In genomic region chr19:45032570-45033332, GRCm38 (mm10) we compare ENCODE assay signal across 8 mouse cellular contexts. TPM values are rescaled to one million over a fixed set of nuclear protein-coding genes. Genes with fewer than 3 reads are reported as not detected.
DNase-seq lines count a peak whose midpoint lies in the region; ATAC-seq lines count a peak whose summit lies in the region.

No protein-coding gene starts in this region.

- no peaks in the 10 kb centered on the region for H3K9me3 ChIP-seq in heart, embryonic 12.5 days (replicated peaks)
- H3K9me3 ChIP-seq in heart, embryonic 15.5 days (replicated peaks): no peaks in the 10 kb centered on the region

- H3K4me1 ChIP-seq in heart, embryonic 12.5 days (replicated peaks): peaks cover 41% of the 10 kb centered on the region
- peaks cover 32% of the 10 kb centered on the region for H3K4me1 ChIP-seq in heart, embryonic 15.5 days (replicated peaks)

- H3K4me2 ChIP-seq in heart, embryonic 12.5 days: no peak overlapping the region
- 0 out of 2 replicates have a peak overlapping the region, but pooled peaks have one; percentile 15 for H3K4me2 ChIP-seq in heart, embryonic 15.5 days

- DNase-seq in heart, postnatal 14 days: no peak
- DNase-seq in retina, embryonic 14.5 days (ENCODE audit: low spot score): peak; percentile 48
- DNase-seq in retina, postnatal 1 day: no peak
- no peak for DNase-seq in spleen, adult 12 weeks (ENCODE audit: low spot score)
- DNase-seq in layer of hippocampus, adult 18-20 months (ENCODE audit: low spot score in 2 of 2): no peak
- no peak for DNase-seq in layer of hippocampus, postnatal 25 days (ENCODE audit: extremely low spot score in 1 of 2, low spot score in 1 of 2)

- peak overlapping the region; percentile 17; the same call in 1 of the 2 replicates for H3K9ac ChIP-seq in heart, embryonic 12.5 days
- 0 out of 2 replicates have a peak overlapping the region, but pooled peaks have one; percentile 28 for H3K9ac ChIP-seq in heart, embryonic 15.5 days

- H3K36me3 ChIP-seq in heart, embryonic 12.5 days: peaks cover 10% of the 10 kb centered on the region
- H3K36me3 ChIP-seq in heart, embryonic 15.5 days: peaks cover 7% of the 10 kb centered on the region

- intact Hi-C loops in heart, postnatal 14 days (cut with DNase I): no loop called here

- ATAC-seq in heart, embryonic 12.5 days (ENCODE audit: insufficient number of reproducible peaks, low FRiP score): no peak
- ATAC-seq in heart, embryonic 15.5 days (replicated peaks; ENCODE audit: insufficient number of reproducible peaks, insufficient read depth, low FRiP score, low read depth): no peak

- H3K27me3 ChIP-seq in heart, embryonic 12.5 days (replicated peaks): peaks cover 28% of the 10 kb centered on the region
- peaks cover 17% of the 10 kb centered on the region for H3K27me3 ChIP-seq in heart, embryonic 15.5 days

- H3K27ac ChIP-seq in heart, embryonic 12.5 days (ENCODE audit: poor library complexity, severe bottlenecking): no peak overlapping the region
- peak overlapping the region; percentile 54 for H3K27ac ChIP-seq in heart, embryonic 15.5 days

- WGBS in heart, embryonic 12.5 days: 47% methylated on average over 17 of the region's 17 CpGs
- 47% methylated on average over 17 of the region's 17 CpGs for WGBS in heart, embryonic 15.5 days

- H3K4me3 ChIP-seq in heart, embryonic 12.5 days: no peak overlapping the region
- H3K4me3 ChIP-seq in heart, embryonic 15.5 days: no peak overlapping the region

RNA-seq across cellular contexts. Expression of gene Pdzd7, which starts 12.8 kb away (rescaled TPM):
- 0.09 and 0.18 TPM in 2 replicates for polyA plus RNA-seq in heart, embryonic 12.5 days (2016; fragmentation: Nextera tagmentation; extraction: Ambion mirVana)
- total RNA-seq in heart, postnatal 14 days (2021): under 1 TPM in 1 of 2 experiments, not detected in 1; 0.19 TPM
- 0.11 and 0.16 TPM in 2 replicates for polyA plus RNA-seq in heart, embryonic 15.5 days (2015; fragmentation: Nextera tagmentation; extraction: Ambion mirVana)
- 1 to 10 TPM; 1.8 to 2.6 TPM for total RNA-seq in layer of hippocampus, adult 18-20 months (2021)
- total RNA-seq in layer of hippocampus, postnatal 25 days (2021): 1 to 10 TPM; 1.8 to 2.9 TPM

RNA-seq across cellular contexts. Expression of gene Sfxn3, which starts 14.6 kb away (rescaled TPM):
- 20.4 and 21.3 TPM in 2 replicates for polyA plus RNA-seq in heart, embryonic 12.5 days (2016; fragmentation: Nextera tagmentation; extraction: Ambion mirVana)
- 10 to 100 TPM; 15.7 to 19.1 TPM for total RNA-seq in heart, postnatal 14 days (2021)
- polyA plus RNA-seq in heart, embryonic 15.5 days (2015; fragmentation: Nextera tagmentation; extraction: Ambion mirVana): 16.1 and 22.1 TPM in 2 replicates
- total RNA-seq in layer of hippocampus, adult 18-20 months (2021): 100 to 1,000 TPM in 1 of 2 experiments, 10 to 100 TPM in 1; 89.4 to 103 TPM
- 100 to 1,000 TPM in 1 of 2 experiments, 10 to 100 TPM in 1; 89.0 to 105 TPM for total RNA-seq in layer of hippocampus, postnatal 25 days (2021)

RNA-seq across cellular contexts. Expression of gene Lzts2, which starts 18.5 kb away (rescaled TPM):
- polyA plus RNA-seq in heart, embryonic 12.5 days (2016; fragmentation: Nextera tagmentation; extraction: Ambion mirVana): 58.3 and 58.5 TPM in 2 replicates
- 10 to 100 TPM; 66.4 to 72.4 TPM for total RNA-seq in heart, postnatal 14 days (2021)
- 44.5 and 56.9 TPM in 2 replicates for polyA plus RNA-seq in heart, embryonic 15.5 days (2015; fragmentation: Nextera tagmentation; extraction: Ambion mirVana)
- total RNA-seq in layer of hippocampus, adult 18-20 months (2021): 10 to 100 TPM; 32.0 to 35.6 TPM
- total RNA-seq in layer of hippocampus, postnatal 25 days (2021): 10 to 100 TPM; 27.3 to 29.3 TPM

RNA-seq across cellular contexts. Expression of gene Mrpl43, which starts 26.5 kb away (rescaled TPM):
- 60.1 and 66.8 TPM in 2 replicates for polyA plus RNA-seq in heart, embryonic 12.5 days (2016; fragmentation: Nextera tagmentation; extraction: Ambion mirVana)
- total RNA-seq in heart, postnatal 14 days (2021): 10 to 100 TPM; 50.3 to 53.9 TPM
- 60.2 and 60.7 TPM in 2 replicates for polyA plus RNA-seq in heart, embryonic 15.5 days (2015; fragmentation: Nextera tagmentation; extraction: Ambion mirVana)
- 10 to 100 TPM; 40.6 to 42.2 TPM for total RNA-seq in layer of hippocampus, adult 18-20 months (2021)
- total RNA-seq in layer of hippocampus, postnatal 25 days (2021): 10 to 100 TPM; 43.8 to 45.0 TPM

RNA-seq across cellular contexts. Expression of gene Twnk, which starts 27.3 kb away (rescaled TPM):
- polyA plus RNA-seq in heart, embryonic 12.5 days (2016; fragmentation: Nextera tagmentation; extraction: Ambion mirVana): 19.2 and 19.5 TPM in 2 replicates
- total RNA-seq in heart, postnatal 14 days (2021): 10 to 100 TPM; 21.5 to 22.0 TPM
- 19.4 TPM in 2 replicates for polyA plus RNA-seq in heart, embryonic 15.5 days (2015; fragmentation: Nextera tagmentation; extraction: Ambion mirVana)
- total RNA-seq in layer of hippocampus, adult 18-20 months (2021): 10 to 100 TPM; 15.6 to 16.5 TPM
- 10 to 100 TPM; 15.4 to 15.5 TPM for total RNA-seq in layer of hippocampus, postnatal 25 days (2021)

Comparison
In these comparisons a context has a peak if more than half of its experiments do, and no peak if none do; other contexts are left out.
1. RNA of gene Sfxn3, which starts 14.6 kb away (total RNA-seq): 89.0 to 105 TPM in layer of hippocampus, postnatal 25 days and 89.4 to 103 TPM in layer of hippocampus, adult 18-20 months; 15.7 to 19.1 TPM in heart, postnatal 14 days; every median in the first group is over 4 times any median in the second.